Mouse (Mus musculus) fat pad, adult 2 months (tissue): ENCODE results near the gene Vmn1r207-ps.
"Not testable (repeated sequence)": the region's sequence is repeated elsewhere in the genome, so short reads cannot be mapped to it uniquely, and the experiment has no call there.

ENCODE experiments used
- DNase-seq: peaks from one replicate; pipeline ENCODE4 v3.0.0-alpha.2; 2011; ENCODE audit warnings: low read depth, low spot score; ENCODE audit errors: extremely low read depth

Gene Vmn1r207-ps

GRCm38 (mm10) chr13:22729529-22729928 is at the start of gene Vmn1r207-ps:
Gene Vmn1r207-ps, minus strand, starts transcription at chr13:22729629.
- DNase-seq: not testable (repeated sequence)

GRCm38 (mm10) chr13:22777300-22777699 is 47.9 kb upstream of the Vmn1r207-ps start, which contains the start of gene Vmn1r208:
Gene Vmn1r208, minus strand, starts transcription at chr13:22777400.
- not testable (repeated sequence) for DNase-seq

GRCm38 (mm10) chr13:22771592-22771991 is 42.2 kb upstream of the Vmn1r207-ps start:
- not testable (repeated sequence) for DNase-seq

GRCm38 (mm10) chr13:22747524-22747923 is 18.1 kb upstream of the Vmn1r207-ps start:
- DNase-seq: no peak

- DNase-seq: not testable (repeated sequence)
Measured at GRCm38 (mm10) chr13:22706947-22707346, 22.5 kb downstream of the Vmn1r207-ps start.

- DNase-seq: not testable (repeated sequence)
Measured at GRCm38 (mm10) chr13:22702951-22703350, 26.5 kb downstream of the Vmn1r207-ps start.
